Mouse (Mus musculus) brain, embryonic 18.5 days (tissue): Measurements from ENCODE around the gene Tsnaxip1.

Experiments
- DNase-seq: peaks from one replicate; pipeline ENCODE4 v3.0.0-alpha.2; 2012; ENCODE audit warnings: low read depth, low spot score

Tsnaxip1 gene

GRCm38 (mm10) chr8:105826861-105827848 is at the start of gene Tsnaxip1, which contains the start of gene Ranbp10:
Gene Tsnaxip1, plus strand, starts transcription at chr8:105827731.
Gene Ranbp10, minus strand, starts transcription at chr8:105827350.
- peak; percentile 99 for DNase-seq

- no peak for DNase-seq
Observed at GRCm38 (mm10) chr8:105777833-105778232, 49.7 kb upstream of the Tsnaxip1 start.

GRCm38 (mm10) chr8:105780298-105780697 is 47.2 kb upstream of the Tsnaxip1 start:
- no peak for DNase-seq

- no peak for DNase-seq
Observed at GRCm38 (mm10) chr8:105788241-105788640, 39.3 kb upstream of the Tsnaxip1 start.

GRCm38 (mm10) chr8:105788927-105789326 is 38.6 kb upstream of the Tsnaxip1 start:
- no peak for DNase-seq

- no peak for DNase-seq
Observed at GRCm38 (mm10) chr8:105789626-105790025, 37.9 kb upstream of the Tsnaxip1 start.

- no peak for DNase-seq
Observed at GRCm38 (mm10) chr8:105793331-105793730, 34.2 kb upstream of the Tsnaxip1 start.

GRCm38 (mm10) chr8:105794009-105794598 is 33.4 kb upstream of the Tsnaxip1 start:
- DNase-seq = no peak

- no peak for DNase-seq
Observed at GRCm38 (mm10) chr8:105795785-105796184, 31.7 kb upstream of the Tsnaxip1 start.

GRCm38 (mm10) chr8:105798408-105798807 is 29.1 kb upstream of the Tsnaxip1 start:
- DNase-seq = no peak

- DNase-seq = peak; percentile 4
Observed at GRCm38 (mm10) chr8:105799091-105799812, 28.3 kb upstream of the Tsnaxip1 start.

- no peak for DNase-seq
Observed at GRCm38 (mm10) chr8:105801153-105801904, 26.2 kb upstream of the Tsnaxip1 start.

GRCm38 (mm10) chr8:105804797-105805196 is 22.7 kb upstream of the Tsnaxip1 start:
- no peak for DNase-seq

- no peak for DNase-seq
Observed at GRCm38 (mm10) chr8:105805346-105805745, 22.2 kb upstream of the Tsnaxip1 start.

GRCm38 (mm10) chr8:105805964-105806363 is 21.6 kb upstream of the Tsnaxip1 start:
- no peak for DNase-seq

GRCm38 (mm10) chr8:105807766-105808165 is 19.8 kb upstream of the Tsnaxip1 start:
- DNase-seq = no peak

GRCm38 (mm10) chr8:105808480-105808879 is 19.1 kb upstream of the Tsnaxip1 start:
- no peak for DNase-seq

GRCm38 (mm10) chr8:105810245-105810786 is 17.2 kb upstream of the Tsnaxip1 start:
- no peak for DNase-seq

GRCm38 (mm10) chr8:105811061-105811460 is 16.5 kb upstream of the Tsnaxip1 start:
- no peak for DNase-seq

GRCm38 (mm10) chr8:105811543-105811942 is 16.0 kb upstream of the Tsnaxip1 start:
- DNase-seq = no peak

- DNase-seq = no peak
Observed at GRCm38 (mm10) chr8:105812511-105812910, 15.0 kb upstream of the Tsnaxip1 start.
